Mouse (Mus musculus): ENCODE data around the gene Rpl7l1.

Gene Rpl7l1

GRCm38 (mm10) chr17:46736160-46736559 is 46.3 kb downstream of the Rpl7l1 start:
- no peak for DNase-seq (ENCODE audit: low read depth)

GRCm38 (mm10) chr17:46735287-46735686 is 47.2 kb downstream of the Rpl7l1 start:
- DNase-seq (ENCODE audit: low read depth) = no peak

- no peak for DNase-seq (ENCODE audit: low read depth)
These were observed 48.4 kb downstream of the Rpl7l1 start for GRCm38 (mm10) chr17:46734055-46734454.

GRCm38 (mm10) chr17:46728904-46729318 is 53.6 kb downstream of the Rpl7l1 start, which contains the start of gene Gnmt:
Gene Gnmt (minus strand): TSS chr17:46729168.
- DNase-seq (ENCODE audit: low read depth) = no peak

GRCm38 (mm10) chr17:46728496-46728895 is 54.0 kb downstream of the Rpl7l1 start:
- no peak for DNase-seq (ENCODE audit: low read depth)

- no peak for DNase-seq (ENCODE audit: low read depth)
These were observed 54.5 kb downstream of the Rpl7l1 start for GRCm38 (mm10) chr17:46728021-46728420.

GRCm38 (mm10) chr17:46727271-46727670 is 55.2 kb downstream of the Rpl7l1 start:
- DNase-seq (ENCODE audit: low read depth) = no peak

GRCm38 (mm10) chr17:46725731-46726645 is 56.5 kb downstream of the Rpl7l1 start:
- DNase-seq (ENCODE audit: low read depth) = no peak

- peak; percentile 10 for DNase-seq (ENCODE audit: low read depth)
These were observed 57.2 kb downstream of the Rpl7l1 start for GRCm38 (mm10) chr17:46725273-46725672.

- DNase-seq (ENCODE audit: low read depth) = no peak
These were observed 57.9 kb downstream of the Rpl7l1 start for GRCm38 (mm10) chr17:46724477-46725084.

Data from fibroblast of lung, adult 2 months (primary cell).